Mouse (Mus musculus) E14TG2a.4 (cell line): ENCODE measurements around the gene Rpl6.

Experiments used
- CTCF ChIP-seq: conservative IDR thresholded peaks from 2 replicates; pipeline ENCODE4 v1.5.1; 2014; ENCODE audit warnings: low read length
- POU5F1 ChIP-seq: IDR thresholded peaks from 2 replicates; pipeline ENCODE4 v1.6.1; 2014; ENCODE audit warnings: low read length, borderline replicate concordance

DNA sequence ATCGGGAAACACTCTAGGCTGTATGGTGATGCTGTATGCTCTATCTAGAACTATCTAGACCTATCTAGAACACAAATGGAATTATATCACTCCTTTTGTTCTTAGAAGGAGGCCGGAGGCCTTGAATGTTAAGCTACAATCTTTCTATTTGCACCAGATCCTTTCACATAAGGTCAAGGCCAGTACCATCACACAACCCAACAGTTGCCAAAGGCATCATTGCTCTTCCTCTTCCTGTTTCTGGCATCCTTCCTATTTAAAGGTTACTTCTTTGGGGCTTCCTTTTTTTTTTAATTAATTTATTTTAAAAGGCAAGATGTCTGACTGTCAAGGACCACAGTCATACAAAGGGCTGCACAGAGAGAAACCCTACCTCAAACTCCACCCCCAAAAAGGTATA lies 6.9 kb upstream of the Rpl6 start:
- TF ChIP-seq CTCF (no peak), POU5F1 (no peak)
